Mouse (Mus musculus) kidney, postnatal 10 days (tissue): ENCODE measurements around the gene Mtor.
A peak's percentile ranks its signal among the peaks of the same experiment; 100 is the strongest.

Experiments used
- DNase-seq: peaks from one replicate; pipeline ENCODE4 v3.0.0; 2021; ENCODE audit warnings: mixed read lengths

Mtor gene

GRCm38 (mm10) chr4:148602357-148603120 lies 154.1 kb downstream of the Mtor start, which contains the start of gene Masp2:
Gene Masp2, plus strand, starts transcription at chr4:148602554.
- no peak for DNase-seq

- no peak for DNase-seq
Measured at GRCm38 (mm10) chr4:148603376-148604139, 155.1 kb downstream of the Mtor start.

GRCm38 (mm10) chr4:148604141-148604540 lies 155.7 kb downstream of the Mtor start:
- DNase-seq, result no peak

- peak; percentile 85 for DNase-seq
Measured at GRCm38 (mm10) chr4:148604541-148605165, 156.2 kb downstream of the Mtor start.
